Mouse (Mus musculus) ES-E14 (cell line): ENCODE measurements around the gene Gm49318.

Source experiments
- CHD2 ChIP-seq: IDR thresholded peaks from 2 replicates; pipeline ENCODE4 v1.6.1; 2014; ENCODE audit warnings: mild to moderate bottlenecking, low read depth, low read length, inconsistent platforms
- HCFC1 ChIP-seq: IDR thresholded peaks from 2 replicates; pipeline ENCODE4 v1.6.1; 2012; ENCODE audit warnings: low read length, inconsistent platforms, borderline replicate concordance; ENCODE audit not compliant: insufficient read depth
- MAFK ChIP-seq: IDR thresholded peaks from 2 replicates; pipeline ENCODE4 v1.6.1; 2014; ENCODE audit warnings: mild to moderate bottlenecking, low read depth, low read length, inconsistent platforms; ENCODE audit not compliant: insufficient read depth
- ZNF384 ChIP-seq: IDR thresholded peaks from 2 replicates; pipeline ENCODE4 v1.6.1; 2012; ENCODE audit warnings: low read depth, low read length, inconsistent platforms

- no peak for TF ChIP-seq ZNF384
- TF ChIP-seq HCFC1, result no peak
- no peak for TF ChIP-seq MAFK
- TF ChIP-seq CHD2, result no peak
Observed at GRCm38 (mm10) chr9:22058011-22058424, 13.0 kb downstream of the Gm49318 start.
